Mouse (Mus musculus) layer of hippocampus, postnatal 14 days (tissue): Measurements from ENCODE around the gene Gpr50. TPM values are rescaled to one million over a fixed set of nuclear protein-coding genes. Genes with fewer than 3 reads are reported as not detected.

Experiments
- DNase-seq, 2 experiments: peaks; one replicate each; pipeline ENCODE4 v3.0.0; 2021 to 2022; ENCODE audit warnings: low spot score in 2 of 2, mixed read lengths in 1 of 2
- long read RNA-seq, 2 experiments: library from polyadenylated mRNA; stranded (forward); transcript quantifications; one replicate each; pipeline ENCODE4 v2.0.0; 2021
- total RNA-seq, 2 experiments: library from RNA; stranded (reverse); gene quantifications; 2 replicates each; pipeline ENCODE4 v1.2.3; 2021

Gpr50 gene
- total RNA-seq = under 1 TPM in 1 of 2 experiments, not detected in 1; 0.32 TPM
- long read RNA-seq, experiment 1 = 0 reads
- long read RNA-seq, experiment 2 = 0 reads

GRCm38 (mm10) chrX:71663374-71663773, at the start of gene Gpr50:
TSS of gene Gpr50 (plus strand) at chrX:71663667.
- DNase-seq = no peak

GRCm38 (mm10) chrX:71622286-71622685, 41.2 kb upstream of the Gpr50 start:
- no peak for DNase-seq

GRCm38 (mm10) chrX:71623843-71624242, 39.6 kb upstream of the Gpr50 start:
- DNase-seq = peak; percentile 5 to 21

- DNase-seq = peak; percentile 40 to 53
These were observed 35.2 kb upstream of the Gpr50 start for GRCm38 (mm10) chrX:71628306-71628705.

GRCm38 (mm10) chrX:71630709-71631108, 32.8 kb upstream of the Gpr50 start:
- DNase-seq = no peak

- no peak for DNase-seq
These were observed 32.3 kb upstream of the Gpr50 start for GRCm38 (mm10) chrX:71631130-71631529.

GRCm38 (mm10) chrX:71647958-71648357, 15.5 kb upstream of the Gpr50 start:
- peak; percentile 33 to 64 for DNase-seq

- DNase-seq = no peak
These were observed 15.0 kb upstream of the Gpr50 start for GRCm38 (mm10) chrX:71648434-71648833.

GRCm38 (mm10) chrX:71648848-71649454, 14.5 kb upstream of the Gpr50 start:
- peak; percentile 59 to 81 for DNase-seq

GRCm38 (mm10) chrX:71649993-71650392, 13.5 kb upstream of the Gpr50 start:
- DNase-seq = peak in 1 of 2 experiments; percentile 11

GRCm38 (mm10) chrX:71661794-71662193, 1.7 kb upstream of the Gpr50 start:
- DNase-seq = no peak

GRCm38 (mm10) chrX:71663871-71664687, 612 bp downstream of the Gpr50 start:
- no peak for DNase-seq

GRCm38 (mm10) chrX:71664688-71665026, 1.2 kb downstream of the Gpr50 start:
- no peak for DNase-seq

GRCm38 (mm10) chrX:71670254-71670653, 6.8 kb downstream of the Gpr50 start:
- no peak for DNase-seq

- DNase-seq = no peak
These were observed 37.5 kb downstream of the Gpr50 start for GRCm38 (mm10) chrX:71700817-71701469.

Other genes with a start within 250 kb of the Gpr50 start
- gene Cd99l2, start 170.8 kb upstream of the Gpr50 start, total RNA-seq = 10 to 100 TPM; 55.2 to 56.2 TPM
- 10 to 100 TPM; 31.8 to 42.9 TPM for gene Hmgb3, start 107.7 kb upstream of the Gpr50 start, total RNA-seq
- gene Vma21, start 152.3 kb downstream of the Gpr50 start, total RNA-seq = 10 to 100 TPM; 34.7 to 38.0 TPM